Mouse (Mus musculus) right cerebral cortex, postnatal 25 days (tissue): ENCODE data around the gene Mkln1.

ENCODE experiments used
- DNase-seq: peaks from one replicate; pipeline ENCODE4 v3.0.0; 2022

The Mkln1 gene

DNA sequence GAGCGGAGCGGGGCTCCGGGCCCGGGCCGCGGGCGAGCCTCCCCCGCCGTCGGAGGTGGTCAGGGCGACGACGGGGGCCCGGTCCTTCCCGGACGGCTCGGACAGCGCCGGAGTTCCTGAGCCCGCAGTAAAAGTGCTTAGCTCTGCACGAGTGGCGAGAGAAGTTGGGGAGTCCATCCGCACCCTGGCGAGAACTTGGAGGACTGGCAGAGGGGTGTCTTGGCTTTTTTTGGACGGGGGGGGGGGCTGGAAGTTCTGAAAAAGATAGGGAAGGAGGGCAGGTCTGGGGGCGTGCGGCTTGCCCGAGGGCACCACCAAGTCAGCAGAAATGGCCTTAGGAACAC, 643 bp downstream of the Mkln1 start:
- DNase-seq: no peak

DNA sequence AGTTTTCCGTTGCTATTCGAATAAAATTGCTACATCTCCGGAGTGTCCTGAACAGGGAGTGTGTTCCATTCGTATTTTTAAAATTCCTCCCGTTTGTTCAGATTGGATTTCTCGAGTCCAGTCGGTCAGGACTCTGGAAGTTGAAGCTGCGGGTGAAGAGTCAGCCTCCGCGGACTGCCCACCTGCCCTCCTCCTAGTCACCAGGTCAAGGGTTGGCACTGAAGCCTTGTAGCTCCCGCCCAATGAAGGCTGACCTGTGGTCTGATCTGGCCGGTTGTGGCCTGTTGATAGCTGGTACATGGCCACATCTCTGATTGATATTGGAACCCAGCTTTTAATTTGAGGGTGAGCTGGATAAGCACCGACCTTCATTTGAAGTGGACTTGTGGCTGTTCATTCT, 1.0 kb downstream of the Mkln1 start:
- no peak for DNase-seq

DNA sequence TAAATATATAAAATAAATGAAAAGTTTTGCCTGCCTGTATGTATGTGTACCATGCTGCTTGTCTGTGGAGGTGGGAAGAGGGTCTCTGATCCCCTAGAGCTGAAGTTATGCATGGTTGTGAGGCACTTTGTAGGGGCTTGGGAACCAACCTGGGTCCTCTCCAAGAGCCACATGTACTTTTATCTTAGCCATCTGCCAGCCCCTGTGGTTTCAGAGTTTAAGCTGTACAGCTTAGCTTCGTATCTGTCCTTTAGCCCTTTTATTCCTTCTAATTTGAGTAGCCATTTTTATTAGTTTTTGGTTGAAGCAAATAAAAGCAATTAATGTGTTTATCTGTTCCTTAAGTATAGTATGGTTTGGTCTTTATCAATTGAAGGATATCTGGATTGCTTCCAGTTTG, 12.5 kb downstream of the Mkln1 start:
- DNase-seq: no peak

DNA sequence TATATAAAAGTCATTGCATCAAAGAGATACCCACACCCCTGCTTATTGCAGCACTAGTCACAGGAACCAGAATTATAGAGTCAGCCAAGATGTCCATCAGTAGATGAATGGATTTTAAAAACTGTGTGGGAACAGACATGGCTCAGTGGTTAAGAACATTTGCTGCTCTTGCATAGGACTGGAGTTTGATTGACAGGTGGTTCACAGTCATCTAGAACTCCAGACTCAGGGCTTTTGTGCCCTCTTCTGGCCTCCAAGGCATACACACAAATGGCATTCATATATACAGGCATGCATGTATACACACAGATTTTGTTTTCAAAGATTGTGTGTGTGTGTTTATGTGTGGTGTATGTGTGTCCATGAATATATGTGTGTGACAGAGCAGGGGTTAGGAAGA, 14.0 kb downstream of the Mkln1 start:
- DNase-seq: no peak

DNA sequence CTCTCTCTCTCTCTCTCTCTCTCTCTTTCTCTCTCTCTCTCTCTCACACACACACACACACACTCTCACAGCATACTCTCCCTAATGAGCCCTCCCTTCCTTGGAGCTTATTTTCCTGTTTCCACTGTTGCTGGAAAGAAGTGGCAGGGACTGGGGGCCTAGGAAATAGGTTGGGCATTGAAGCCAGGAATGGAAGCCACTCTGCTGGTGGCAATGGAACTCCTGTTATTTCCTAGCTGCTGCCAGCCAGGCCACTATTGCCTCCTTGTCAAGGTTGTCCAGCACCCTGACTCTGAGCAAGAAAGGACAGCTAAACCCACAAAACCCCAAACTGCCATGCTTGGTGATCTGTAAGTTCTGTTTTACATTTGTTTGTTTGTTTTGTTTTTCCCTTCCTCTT, 15.0 kb downstream of the Mkln1 start:
- no peak for DNase-seq

DNA sequence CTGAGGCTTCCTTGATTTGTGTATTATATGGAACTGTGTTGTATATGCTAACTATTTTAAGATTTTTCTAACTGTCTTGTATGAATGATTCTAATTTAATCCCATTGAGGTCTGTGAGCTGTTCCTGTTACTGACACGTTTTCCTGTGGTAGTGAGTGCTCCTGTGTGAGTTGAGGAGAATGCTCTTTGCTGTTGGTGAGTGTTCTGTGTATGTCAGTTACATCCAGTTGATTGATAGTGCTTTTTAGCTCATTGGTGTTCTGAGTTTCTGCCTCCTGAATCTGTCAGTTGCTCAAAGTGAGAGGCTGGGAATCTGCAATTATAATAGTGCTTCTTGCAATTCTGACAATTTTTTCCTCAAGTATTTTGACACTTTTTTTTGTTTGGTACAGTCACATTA, 15.8 kb downstream of the Mkln1 start:
- DNase-seq: no peak

DNA sequence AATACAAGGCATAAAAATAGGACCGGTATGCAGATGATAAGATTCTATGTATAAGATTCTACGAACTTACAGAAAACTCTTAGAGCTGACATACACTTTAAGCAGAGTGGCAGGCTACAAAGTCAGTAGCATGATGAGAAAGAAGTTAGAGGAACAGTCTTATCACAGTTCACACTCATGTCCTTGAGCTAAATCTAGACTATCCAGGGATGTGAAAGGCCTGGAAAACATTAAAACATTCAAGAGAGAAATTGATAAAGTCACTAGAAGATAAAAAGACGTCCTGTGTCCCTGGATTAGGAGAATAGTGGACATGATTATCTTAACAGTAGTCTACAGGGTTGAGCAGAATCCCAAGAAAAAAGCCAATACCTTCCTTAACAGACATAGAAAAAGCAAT, 26.9 kb downstream of the Mkln1 start:
- DNase-seq: no peak

DNA sequence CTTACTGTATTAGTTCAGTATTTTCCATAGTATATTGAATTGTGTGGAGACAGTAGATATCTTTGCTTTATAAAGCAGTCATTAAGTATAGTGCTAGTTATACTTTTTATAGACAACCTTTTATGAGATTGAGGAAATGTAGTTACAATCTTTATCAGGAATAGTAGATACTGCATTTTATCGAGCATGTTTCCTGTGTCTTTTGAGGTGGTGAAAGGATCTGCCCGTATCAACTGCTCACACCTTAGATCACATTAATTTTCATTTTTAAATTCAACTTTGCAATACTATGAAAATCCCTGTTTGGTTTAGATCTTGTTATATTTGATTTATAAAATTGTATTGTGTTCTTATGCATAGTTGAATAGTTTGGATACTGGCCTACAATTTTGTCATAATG, 38.7 kb downstream of the Mkln1 start:
- DNase-seq: no peak

DNA sequence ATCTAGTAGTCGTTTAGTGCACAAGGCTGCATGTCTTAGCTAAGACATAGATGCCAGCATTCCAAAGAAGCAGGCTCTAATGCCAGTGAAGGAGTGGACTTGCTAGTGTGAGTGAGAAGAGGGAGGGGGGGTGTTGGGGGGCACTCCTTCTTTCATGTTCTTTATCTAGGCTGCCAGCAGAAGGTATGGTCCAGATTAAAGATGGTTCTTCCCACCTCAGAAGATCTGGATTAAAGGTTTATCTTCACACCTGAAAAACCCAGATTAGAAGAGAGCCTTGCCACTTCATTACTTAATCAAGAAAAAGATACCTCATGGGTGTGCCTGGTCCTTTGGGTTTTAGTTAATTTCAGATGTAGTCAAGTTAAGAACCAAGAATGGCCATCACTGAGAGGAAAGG, 46.7 kb downstream of the Mkln1 start:
- DNase-seq: no peak

DNA sequence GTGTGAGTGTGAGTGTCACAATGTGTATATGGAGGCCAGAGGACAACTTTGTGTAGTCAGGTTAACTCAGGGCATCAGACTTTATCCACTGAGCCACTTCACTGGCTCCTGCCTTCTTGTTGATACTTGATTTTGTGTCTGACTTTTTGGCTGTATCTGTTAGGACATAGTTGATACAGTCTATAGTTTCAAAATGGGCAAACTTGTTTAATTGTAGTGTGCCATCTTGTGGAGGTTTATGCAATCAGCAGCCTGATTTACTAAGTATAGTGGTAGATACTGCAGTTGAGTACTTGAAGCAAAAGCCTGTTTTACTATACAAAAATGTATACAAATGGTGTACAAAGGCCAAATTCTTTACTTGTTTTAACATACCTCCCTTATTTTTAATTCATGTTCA, 55.2 kb downstream of the Mkln1 start:
- no peak for DNase-seq

DNA sequence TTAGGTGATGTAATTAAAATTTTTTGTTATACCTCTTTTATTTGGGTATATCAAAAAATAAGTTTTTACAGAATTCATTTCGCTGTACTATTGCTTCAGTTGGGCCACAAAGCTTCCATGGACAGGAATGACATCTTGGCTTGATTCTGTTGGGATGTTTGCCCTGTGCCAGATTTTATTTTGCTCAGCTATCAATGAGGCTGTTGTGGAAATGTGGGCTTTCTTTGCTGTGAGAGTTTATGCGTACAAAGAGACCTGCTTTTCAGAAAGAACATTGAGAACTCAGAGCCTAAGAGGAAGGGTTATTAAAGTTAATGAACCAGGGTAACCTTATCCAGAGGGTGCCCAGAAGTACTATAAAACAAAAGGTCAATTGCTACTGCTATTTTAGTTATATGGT, 56.8 kb downstream of the Mkln1 start:
- DNase-seq: no peak

DNA sequence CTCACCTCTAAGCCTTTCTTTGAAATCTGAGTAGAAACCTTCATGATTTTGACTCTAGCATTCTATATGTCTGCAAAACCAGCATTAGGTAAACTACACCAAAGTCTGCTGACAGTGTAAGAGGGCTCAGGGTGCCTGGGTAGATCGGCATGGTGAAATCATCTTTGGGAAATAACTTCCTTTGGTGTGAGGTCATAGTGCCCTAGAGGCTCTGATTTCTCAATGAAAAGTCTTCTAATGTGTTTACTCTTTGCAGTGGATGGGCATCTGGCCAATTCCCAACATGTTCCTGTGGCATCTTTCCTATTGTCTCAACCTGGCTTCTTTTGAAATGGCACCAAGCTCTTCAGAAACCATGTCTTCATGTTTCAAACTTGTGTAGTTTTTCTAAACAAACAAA, 58.5 kb downstream of the Mkln1 start:
- DNase-seq: no peak

DNA sequence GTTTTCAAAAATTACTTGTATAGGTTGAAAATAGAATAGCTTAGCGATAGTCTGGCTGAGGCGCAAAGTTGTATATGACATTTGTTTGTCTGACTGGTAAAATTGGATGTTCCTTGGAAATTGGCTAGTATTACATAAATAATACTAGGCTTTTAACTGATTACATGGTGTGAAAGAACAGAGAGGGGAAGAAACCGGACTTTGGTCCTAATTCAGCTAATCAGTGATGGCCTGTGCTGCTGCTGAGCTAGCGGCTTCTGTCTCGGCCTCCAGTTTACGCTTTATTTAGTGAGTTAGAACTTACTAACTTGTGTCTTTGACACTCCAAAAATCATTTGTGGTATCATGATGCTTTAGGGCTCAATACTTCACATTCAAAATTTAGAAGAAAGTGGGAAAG, 70.9 kb downstream of the Mkln1 start:
- DNase-seq: no peak

DNA sequence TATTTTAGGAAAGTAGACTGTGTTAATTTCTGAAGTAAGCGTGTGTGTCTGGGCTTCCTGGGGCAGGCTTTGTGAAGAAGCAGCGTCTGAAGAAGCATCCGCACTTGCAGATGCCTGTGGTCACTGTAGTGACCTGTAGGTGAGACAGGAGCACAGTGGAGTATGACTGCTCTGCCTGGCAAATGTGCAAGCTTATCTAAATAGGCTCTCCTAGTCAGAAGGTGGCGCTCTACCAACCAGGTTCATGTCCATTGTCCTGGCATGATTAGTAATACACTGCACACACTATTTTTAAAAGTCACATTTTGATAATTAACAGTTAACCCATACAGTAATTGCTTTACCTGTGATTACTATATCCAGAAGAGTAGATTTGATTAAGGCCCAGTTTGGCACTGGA, 79.7 kb downstream of the Mkln1 start:
- DNase-seq: no peak

DNA sequence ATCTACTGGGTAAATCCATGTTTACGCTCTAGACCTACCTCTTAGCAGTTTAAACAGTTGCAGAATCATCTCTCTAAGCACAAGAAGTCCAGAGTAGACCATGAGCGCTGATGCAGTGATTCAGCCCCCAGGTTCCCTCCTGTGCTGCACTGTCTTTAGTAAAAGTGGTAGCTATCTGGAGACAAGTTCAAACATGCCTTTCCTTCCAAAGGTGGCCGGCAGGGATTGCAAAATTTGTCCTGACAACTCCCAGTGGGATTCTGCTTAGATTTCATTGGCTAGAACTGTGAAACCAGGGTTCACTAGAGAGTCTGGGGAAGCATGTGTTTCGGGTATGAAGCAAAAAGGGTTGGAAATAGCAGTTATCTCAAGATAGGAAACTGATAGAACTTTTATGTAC, 81.5 kb downstream of the Mkln1 start:
- DNase-seq: no peak

DNA sequence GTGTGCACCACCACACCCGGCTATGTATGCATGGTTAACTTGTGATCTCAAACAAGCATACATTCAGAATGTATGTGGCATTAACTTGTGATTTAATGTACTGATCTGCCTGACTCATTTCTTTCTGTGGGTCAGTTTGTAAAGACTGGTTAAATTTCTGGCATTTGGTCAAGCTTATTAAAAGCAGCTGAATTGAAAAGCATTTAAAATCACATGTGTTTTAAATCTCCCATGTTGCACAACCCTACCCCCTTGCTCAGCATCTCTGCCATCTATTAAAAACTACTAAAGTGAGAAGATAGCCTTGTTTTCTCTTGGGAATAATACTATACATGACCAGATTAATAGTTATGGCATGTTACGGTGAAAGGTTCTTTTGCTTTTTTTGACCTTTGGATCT, 88.1 kb downstream of the Mkln1 start:
- DNase-seq: no peak

DNA sequence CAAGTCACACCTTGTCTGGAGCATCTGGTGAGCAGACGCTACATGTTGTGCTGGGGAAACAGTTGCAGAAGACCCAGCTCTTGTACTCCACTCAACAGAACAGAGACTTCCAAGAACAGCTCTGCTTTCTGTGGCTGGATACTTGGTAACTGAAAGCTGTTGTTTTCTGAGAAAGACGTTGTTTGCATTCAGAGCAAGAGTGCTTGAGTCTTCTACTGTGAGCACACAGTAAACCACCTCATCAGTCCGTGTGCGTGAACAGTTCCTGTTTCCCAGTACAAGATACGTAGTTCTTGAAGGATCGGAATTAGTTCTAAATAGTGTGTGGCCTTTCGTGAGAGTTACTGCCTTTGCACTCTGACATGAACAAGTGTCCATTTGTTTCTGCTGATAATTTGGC, 91.4 kb downstream of the Mkln1 start:
- no peak for DNase-seq

DNA sequence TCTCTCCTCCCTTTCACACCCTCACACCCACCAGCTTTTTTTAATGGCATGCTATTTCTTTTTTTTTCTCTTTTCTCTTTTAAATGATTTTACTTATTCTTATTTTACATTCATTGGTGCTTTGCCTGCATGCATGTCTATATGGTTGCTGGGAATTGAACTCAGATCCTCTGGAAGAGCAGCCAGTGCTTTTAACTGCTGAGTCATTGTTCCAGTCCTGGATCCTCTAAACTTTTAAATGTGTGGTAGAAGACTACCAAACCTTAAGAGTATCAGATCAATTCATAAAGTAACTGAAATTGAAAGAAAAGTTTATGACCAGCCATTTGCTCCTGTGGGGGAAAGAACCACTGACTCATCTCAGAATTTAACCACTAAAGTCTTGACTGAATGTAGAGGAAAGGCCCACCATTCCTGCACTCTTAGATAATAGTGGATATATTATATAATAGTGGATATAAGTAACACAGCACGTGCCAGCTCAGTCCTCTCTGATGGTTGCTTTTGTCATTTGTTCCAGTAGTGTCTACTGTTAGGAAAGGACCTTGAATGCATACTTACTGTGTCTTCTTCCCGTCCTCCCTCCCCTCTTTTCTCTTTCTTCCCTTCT, 96.7 kb downstream of the Mkln1 start:
- no peak for DNase-seq

DNA sequence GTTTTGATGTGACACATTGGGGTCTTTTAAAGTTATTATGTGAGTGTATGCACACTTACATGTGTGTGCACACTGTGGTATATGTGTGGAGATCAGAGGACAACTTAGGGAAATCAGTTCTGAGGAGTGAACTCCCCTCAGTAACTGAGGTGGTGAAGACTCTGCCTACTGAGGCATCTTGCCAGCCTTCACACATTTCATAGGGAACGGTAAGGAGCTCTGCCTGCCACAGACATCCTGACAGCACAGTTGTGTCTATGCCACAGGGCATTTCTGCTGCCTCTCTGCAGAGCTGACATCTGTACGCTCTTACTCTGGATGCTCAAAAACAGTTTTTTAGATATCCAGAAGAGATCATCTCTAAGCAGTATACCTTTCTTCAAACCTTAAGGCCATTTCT, 97.7 kb downstream of the Mkln1 start:
- DNase-seq: no peak

DNA sequence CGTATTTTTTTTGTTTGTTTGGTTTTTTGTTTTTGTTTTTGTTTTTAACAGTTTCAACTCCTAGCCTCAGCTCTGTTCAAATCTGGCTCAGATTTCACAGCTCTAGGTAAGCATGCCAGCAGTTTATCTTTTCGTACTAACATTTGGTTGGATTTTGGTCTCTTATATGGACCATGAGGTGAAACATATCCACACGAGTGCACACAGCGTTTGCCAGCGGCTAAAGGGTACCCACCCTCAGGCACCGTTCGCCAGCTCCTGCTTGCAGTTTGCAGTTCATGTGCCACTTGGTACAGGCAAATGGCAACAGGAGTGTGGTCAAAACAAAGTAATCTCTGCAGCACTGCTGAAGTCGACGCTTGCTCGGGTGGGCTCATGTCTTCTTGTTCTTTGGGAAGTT, 101.3 kb downstream of the Mkln1 start:
- DNase-seq: no peak

DNA sequence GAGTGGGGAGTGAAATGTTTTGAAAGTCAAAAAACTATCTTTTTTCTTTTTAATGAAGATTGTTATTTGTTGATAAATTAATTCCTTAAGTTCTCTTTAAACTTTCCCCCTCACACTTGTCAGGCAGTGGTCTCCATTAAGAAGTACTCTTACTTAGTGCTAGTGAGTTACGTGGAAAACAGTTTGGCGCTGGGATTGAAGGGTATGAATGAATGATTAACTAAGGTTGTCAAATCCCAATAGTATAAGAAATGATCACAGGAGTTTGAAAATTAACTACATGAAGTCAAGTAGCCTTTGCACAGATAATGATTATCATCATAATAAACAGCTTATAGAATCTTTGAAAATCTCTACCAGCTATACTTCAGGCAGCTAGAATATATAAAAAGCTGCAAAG, 101.7 kb downstream of the Mkln1 start:
- DNase-seq: no peak

DNA sequence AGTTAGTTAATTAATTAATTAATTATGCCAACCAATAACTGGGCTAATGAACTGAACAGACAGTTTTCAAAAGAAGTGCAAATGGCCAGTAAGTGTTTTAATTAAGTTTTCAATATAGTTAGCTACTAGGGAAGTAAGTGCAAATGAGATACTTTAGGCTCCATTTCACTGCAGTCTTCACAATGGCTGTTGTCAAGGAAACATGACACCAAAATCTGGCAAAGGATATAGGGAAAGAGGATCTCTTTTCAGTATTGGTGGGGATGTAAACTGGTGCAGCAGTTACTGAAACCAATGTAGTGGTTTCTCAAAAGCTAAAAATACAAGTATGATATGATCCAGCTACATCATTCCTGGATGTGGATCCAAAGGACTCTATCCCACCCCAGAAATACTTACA, 102.2 kb downstream of the Mkln1 start:
- no peak for DNase-seq

DNA sequence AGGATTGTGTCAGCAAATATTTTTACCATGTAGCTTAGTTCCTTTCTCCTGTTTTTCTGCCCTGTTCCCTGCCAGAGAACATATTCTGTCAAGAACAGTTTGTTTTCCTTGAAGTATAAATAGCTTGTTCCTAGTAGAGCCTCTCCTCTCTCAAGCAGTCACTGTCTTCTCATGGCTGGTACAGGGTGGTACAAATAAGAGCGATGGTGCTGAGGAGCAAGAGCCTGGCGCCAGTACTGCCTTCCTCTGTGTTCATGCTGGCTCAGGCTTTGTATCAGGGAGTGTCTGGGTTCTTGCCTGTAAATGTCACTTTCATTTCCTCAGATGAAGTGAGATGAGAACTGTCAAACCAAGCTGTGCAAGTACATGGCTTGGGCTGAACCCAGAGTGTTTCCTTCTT, 104.1 kb downstream of the Mkln1 start:
- DNase-seq: no peak

DNA sequence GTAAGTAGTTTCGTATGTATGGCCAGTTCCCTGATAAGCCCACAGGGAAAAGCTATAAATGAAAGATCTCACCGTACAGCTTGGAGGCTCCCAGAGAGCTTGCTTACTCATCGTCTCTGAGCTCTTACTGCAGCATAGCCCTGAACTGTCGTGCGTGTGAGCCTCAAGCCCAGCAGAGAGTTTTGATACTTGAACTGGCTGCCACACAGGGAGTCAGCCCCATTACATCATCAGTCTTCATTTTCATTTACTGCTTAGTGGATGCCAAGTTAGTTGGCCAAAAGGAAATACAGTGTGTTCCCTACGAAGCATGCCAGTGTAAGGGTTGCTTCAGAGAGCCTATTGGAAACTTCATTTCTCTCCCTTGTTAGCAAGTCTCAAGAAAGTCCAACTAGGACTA, 115.2 kb downstream of the Mkln1 start:
- DNase-seq: no peak

DNA sequence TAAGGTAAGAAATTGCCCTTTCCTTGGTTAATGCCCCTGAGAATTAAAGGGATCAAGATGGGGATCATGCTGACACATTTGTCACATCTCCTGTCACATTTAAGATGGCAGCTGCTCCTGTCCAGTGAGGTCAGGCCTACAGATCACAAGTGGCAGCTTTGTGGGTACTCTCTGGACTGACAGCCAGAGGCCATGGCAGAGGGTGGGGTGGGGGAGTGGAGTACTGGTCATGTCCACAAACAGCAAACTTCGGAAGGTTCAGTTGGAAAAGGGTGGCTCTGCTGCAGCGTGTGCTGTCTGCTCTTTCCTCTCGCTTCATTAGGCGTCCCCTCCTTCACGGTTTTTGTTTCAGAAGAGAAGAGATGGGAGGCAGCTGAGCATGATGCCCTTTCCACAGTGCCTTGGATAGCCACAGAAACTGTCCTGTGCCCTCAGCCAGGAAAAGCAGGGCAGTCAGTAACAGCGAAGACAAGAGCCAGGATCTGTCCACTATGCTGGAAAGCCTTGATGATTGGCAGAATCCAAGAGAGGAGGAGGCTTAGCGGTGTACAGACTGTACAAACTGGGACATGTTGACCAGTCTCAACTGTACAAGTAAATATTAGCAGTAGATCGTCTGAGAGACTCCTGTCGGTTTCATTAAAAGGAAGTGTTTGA, 119.3 kb downstream of the Mkln1 start:
- no peak for DNase-seq

DNA sequence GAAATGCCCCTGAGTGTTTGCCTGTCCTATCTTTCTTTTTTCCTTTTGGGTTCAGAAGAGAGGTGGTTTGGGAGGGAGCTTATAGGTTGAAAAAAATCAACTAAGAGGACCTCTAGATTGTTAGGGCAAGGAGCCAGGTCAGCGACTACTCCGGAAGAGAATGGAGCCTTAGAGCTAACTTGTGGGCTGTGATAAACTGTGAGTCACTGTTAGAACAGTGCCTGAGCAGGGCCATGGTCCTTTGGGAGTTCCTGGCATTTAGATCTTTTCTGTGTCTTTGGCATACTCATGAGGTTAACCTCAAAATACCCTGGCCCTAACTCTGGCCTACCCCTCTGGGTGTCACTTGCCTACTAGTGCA, 119.8 kb downstream of the Mkln1 start:
- DNase-seq: no peak
